Mouse (Mus musculus) induced T-regulatory cell, adult 2 months (primary cell): ENCODE results near the gene Galm.

Experiments
- DNase-seq: peaks from one replicate; pipeline ENCODE4 v3.0.0-alpha.2; 2012; ENCODE audit warnings: low read depth

Gene Galm

GRCm38 (mm10) chr17:80128476-80128990 lies 1.3 kb downstream of the Galm start:
- peak; percentile 49 for DNase-seq

DNA sequence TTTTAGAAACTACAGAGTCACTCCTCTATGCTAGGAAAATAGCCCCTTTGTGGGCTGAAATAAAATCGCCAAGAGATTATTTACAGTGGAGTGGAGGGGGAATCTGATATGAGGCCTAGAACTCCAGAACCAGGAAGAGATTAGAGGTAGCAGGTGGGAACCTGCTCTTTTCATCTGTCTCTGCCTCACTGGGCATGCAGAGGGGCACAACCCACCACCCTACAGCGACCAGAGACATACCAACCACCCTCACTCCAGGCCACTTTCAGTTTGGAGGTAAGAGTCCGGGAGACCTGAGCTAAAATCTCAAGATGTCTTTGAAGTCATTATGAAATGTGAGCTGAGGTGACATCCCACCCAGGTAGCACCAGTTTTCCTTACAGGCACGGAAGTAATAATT lies 2.1 kb downstream of the Galm start:
- DNase-seq: no peak

DNA sequence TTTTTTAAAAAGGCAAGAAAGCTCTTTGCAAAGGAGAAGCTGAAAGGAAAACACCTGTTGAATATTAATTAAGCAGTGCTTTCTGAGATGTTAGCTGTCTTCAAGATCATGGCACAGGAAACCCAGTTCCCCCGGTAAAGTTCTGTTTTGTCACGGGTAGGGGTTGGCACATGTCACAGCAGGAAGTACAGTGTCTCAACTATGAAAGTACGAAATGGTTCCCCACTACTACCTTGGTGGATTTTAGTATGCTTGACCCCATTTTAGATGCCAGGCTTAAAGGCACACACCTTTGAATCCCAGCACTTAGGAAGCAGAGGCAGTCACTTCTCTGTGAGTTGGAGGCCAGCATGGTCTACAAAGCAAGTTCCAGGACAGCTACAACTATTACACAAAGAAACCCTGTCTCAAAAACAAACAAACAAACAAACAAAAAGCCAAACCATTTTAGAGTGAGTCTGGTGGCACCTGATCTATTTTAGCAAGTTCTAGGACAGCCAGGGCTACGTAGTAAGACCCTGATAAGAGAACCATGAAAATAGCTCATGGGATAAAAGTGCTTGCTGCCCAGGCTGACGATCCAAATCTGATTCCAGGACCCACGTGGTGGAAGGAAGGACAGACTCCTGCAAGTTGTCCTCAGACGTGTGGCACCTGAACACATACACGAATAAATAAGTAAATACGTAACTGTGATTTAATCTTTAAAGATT lies 3.6 kb downstream of the Galm start:
- peak; percentile 89 for DNase-seq

- DNase-seq: no peak
Measured at GRCm38 (mm10) chr17:80131431-80131766, 4.1 kb downstream of the Galm start.

GRCm38 (mm10) chr17:80131838-80132237 lies 4.6 kb downstream of the Galm start:
- peak; percentile 63 for DNase-seq

GRCm38 (mm10) chr17:80132502-80132901 lies 5.2 kb downstream of the Galm start:
- DNase-seq: peak; percentile 72

GRCm38 (mm10) chr17:80138434-80139162 lies 11.3 kb downstream of the Galm start:
- peak; percentile 36 for DNase-seq

DNA sequence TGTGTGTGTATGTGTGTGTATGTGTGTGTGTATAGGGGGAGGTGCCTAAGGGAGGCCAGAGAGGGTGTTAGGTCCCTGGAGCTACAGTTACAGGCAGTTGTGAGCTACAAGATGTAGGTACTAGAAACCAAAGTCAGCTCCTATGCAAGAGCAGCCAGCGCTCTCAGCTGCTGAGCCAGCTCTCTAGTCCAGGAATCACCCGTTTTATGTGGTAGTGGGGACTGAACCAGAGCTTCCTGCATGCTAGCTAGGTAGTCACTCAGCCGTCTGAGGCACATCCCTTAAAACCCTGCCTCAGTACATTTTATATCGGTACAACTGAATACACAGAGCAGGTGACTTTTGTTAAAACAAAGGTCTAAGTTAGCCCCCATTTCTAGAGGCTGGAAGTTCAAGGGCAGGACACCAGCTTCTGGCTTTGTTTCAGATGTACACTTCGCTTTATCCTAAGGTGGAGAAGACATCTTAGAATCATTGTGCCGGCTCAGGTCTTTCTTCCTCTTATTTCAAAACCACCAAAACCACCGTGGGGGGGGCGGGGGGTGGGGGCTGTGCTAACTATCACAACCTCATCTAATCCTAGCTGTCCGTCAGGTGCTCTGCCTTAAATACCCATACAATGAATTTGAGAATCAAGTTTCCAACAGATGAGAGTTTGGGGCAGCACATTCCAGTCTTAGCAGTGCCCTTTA lies 12.6 kb downstream of the Galm start:
- peak; percentile 81 for DNase-seq

DNA sequence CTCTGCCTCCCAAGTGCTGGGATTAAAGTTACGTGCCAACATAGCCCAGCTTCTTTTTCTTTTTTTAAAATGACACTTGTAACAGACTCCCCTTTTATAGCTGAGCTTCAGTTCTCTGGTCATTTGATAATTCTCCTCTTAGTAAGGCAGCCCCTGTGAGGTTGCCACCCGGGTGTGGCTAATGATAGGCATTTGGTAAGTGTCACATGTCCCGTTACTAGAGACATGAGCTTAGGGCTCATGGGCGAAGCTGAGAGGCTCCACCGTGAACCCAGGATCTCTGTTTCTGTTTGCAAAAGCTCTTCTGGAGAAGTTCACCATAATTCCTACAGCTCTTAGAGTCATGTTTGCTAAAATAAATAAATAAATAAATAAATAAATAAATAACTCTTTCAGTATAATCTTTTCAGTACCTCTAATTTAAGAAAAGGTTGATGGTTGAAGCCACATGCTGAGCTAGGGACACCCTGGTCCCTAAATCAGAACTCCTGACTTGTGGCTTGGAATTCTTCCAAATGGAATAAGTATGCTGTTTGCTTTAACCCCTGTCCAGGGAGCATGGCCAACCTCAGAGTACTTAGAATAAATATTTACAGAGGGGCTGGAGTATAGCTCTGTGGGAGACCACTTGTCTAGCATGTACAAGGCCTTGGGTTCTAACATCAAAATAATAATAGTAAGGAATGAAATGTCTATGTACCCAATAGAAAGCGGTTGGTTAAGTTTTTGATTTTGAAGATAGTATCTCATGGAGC lies 16.4 kb downstream of the Galm start:
- no peak for DNase-seq

- no peak for DNase-seq
Measured at GRCm38 (mm10) chr17:80145210-80145609, 17.9 kb downstream of the Galm start.

DNA sequence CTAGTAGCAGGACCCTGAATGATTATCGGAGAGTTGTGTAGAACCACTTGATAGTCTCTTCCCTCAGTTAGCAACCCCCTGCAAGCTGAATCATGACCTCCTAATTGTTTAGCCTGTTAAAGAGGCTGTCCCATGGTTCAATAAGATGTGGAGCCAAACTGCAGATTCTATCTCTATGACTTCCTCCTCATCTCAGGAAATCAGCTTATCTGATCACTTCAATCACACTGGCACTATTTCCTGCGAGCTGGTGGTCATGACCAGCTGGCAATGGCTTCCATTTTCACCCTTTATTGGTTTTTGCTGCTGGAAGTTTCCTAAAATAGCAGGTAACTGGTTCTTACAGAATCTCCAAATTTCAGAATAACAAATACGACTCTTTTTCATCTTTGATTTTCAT lies 18.5 kb downstream of the Galm start:
- DNase-seq: peak; percentile 67

DNA sequence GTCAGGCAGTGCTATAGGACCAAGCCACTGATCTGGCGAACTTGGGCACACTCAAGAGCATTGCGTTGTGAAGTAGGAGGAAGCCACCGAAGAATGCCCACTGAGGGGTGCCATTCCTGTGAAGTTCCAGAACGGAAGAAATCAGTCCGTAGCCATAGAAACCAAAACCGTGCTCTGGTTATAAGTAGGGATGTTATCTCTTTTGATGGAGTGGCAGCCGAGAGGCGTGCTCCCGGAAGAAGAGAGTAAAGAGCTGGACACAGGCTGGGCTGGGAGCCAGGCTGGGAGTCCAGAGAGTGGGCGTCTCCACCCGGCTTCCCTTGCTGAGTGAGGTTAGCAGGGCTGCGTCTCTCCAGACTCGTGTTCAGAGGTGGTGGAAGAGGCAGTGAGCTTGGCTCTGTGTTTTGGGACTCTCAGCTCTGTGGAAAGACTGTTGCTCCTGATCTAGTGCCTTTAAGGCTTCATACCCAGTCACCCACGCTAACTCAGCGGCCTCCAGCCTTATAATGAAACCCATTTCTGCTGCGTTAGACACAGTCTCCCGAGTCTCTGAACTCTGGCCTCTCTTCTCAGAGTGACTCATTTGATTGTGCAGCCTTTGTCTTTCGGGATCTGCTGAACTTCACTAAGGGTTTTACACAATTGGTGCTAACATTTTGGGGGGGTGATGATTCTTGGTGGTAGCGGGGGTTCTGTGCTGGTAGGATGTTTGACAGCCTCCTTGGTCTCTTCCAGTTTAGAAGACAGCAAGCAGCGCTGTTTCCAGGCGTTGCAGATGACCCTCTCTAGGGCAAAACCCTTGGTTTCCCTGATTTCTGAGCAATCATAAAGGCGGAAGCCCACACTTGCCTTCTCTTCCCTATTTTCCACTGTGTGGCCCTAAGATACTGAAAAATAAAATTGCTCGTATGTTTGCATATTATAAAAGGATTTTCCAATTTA lies 21.1 kb downstream of the Galm start:
- DNase-seq: no peak

DNA sequence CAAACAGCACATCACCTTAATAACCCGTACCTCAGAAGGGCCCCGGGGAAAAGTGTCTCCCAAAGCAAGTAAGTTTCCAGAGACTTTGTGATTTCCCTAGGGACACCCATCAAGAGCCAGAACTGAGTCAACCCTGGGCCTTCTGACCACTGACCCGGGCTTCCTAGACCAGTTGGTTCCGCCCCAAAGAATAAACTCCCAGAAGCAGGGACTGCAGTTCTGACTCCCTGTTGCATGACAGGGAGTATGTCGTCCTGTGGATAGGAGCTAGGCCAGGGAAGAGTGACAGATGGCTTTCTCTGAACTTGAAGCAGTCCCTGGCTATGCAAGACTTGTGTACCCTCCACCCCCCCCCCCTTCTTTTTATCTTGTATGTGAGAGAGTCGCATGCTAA lies 21.7 kb downstream of the Galm start:
- no peak for DNase-seq

- peak; percentile 45 for DNase-seq
Measured at GRCm38 (mm10) chr17:80151353-80151752, 24.1 kb downstream of the Galm start.

GRCm38 (mm10) chr17:80152767-80153630 lies 25.7 kb downstream of the Galm start:
- peak; percentile 64 for DNase-seq

DNA sequence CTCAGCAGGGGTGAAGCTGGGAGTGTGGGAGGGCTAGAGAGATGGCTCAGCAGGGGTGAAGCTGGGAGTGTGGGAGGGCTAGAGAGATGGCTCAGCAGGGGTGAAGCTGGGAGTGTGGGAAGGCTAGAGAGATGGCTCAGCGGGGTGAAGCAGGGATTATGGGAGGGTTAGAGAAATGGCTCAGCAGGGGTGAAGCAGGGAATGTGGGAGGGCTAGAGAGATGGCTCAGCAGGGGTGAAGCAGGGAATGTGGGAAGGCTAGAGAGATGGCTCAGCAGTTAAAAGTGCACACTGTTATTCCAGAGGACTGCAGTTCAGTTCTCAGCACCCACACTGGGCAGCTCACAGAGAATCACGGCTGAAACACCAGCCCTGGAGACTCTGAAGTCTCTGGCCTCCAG lies 26.4 kb downstream of the Galm start:
- DNase-seq: no peak

DNA sequence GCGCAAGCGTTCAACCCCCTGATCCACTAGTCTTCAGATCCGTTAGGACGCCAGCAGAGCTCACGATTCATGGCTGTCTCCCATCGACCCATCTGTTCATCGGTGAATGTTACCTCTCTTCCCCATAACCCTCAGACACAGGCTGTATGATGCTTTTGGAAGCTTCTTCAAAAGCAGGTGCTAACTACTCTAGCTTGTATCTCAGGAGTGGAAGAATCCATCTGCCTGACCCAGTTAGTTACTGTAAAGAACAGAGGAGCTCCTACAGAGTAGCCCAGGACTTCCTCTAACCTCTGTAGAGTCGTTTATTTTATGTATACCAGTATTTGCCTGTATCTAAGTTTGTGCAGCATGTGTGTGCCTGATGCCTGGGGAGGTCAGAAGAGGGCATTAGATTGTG lies 29.6 kb downstream of the Galm start:
- no peak for DNase-seq

DNA sequence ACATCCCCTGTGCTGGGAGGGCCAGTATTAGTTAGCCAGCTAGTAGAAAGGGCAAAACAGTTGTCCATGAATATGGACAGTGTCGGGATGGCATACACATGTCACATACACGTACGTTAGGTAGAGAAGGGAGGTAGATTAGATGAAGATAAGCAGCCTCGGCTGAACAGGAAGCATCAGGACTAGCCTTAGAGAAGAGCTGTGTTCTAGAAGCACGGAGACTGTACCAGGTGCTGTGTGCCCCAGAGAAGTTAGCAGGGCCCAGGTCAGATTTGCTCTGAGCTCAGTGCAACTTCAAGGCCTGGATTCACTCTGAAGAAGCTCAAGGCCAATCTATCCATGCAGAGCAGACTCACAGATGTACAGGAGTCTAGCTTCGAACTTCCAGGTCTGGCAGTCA lies 30.2 kb downstream of the Galm start:
- no peak for DNase-seq

DNA sequence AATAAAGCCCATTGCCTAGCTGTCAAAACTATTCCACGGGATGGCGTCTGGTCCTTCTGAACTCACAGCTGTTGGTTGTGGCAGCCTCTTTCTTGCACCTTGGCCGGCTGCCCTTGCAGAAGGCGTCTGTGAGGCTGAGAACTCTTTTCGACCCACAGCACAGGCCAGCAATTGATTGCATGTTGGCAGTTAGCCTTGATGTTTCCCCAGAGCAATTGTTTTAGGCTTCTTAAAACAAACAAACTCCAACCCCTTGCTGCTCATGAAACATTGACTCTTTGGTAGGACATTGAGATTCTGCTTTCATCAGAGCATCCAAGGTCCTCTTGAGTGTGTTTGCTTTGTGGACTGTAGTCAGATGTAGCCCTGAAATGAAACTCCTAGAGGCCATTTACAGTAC lies 33.2 kb downstream of the Galm start:
- no peak for DNase-seq

DNA sequence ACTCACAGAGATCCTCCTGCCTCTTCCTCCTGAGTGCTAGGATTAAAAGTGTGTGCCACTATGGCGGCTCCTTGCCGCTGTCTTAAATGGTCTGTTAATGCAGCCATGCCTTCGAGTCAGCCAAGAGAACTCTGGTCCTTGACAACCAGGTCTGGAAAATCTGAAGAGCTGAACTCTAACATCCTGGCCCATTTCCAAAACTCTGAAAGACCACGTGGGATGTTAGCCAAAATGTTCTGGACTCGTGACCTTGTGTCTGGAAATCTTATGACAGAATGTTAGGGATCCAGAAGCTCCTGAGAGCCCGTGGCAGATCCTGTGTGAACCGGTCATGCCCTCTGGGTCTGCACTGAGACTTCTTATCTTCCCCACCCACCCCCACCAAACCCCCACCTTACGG lies 36.7 kb downstream of the Galm start:
- no peak for DNase-seq
